Mouse (Mus musculus): Measurements from ENCODE around the gene Ralgps2.
A peak's percentile ranks its signal among the peaks of the same experiment; 100 is the strongest.

The Ralgps2 gene

GRCm38 (mm10) chr1:156939251-156940141, at the start of gene Ralgps2:
Gene Ralgps2, minus strand, starts transcription at chr1:156939626.
- peak; percentile 69 for DNase-seq (ENCODE audit: low read depth, low spot score)
- Histone ChIP-seq H3K27me3 (ENCODE audit: control insufficient read depth, insufficient read depth, low read length, poor library complexity, severe bottlenecking) (no peaks in the 10 kb centered on the region), H3K36me3 (ENCODE audit: control insufficient read depth, insufficient read depth, low read length, poor library complexity, severe bottlenecking) (peaks cover 7% of the 10 kb centered on the region; the same call in 1 of the 2 replicates)

GRCm38 (mm10) chr1:156987576-156987975, 48.1 kb upstream of the Ralgps2 start:
- no peaks in the 10 kb centered on the region for H3K36me3 ChIP-seq (ENCODE audit: control insufficient read depth, insufficient read depth, low read length, poor library complexity, severe bottlenecking)
- DNase-seq (ENCODE audit: low read depth, low spot score) = no peak
- H3K27me3 ChIP-seq (ENCODE audit: control insufficient read depth, insufficient read depth, low read length, poor library complexity, severe bottlenecking) = no peaks in the 10 kb centered on the region

GRCm38 (mm10) chr1:156986641-156987345, 47.4 kb upstream of the Ralgps2 start:
- DNase-seq (ENCODE audit: low read depth, low spot score) = no peak
- H3K36me3 ChIP-seq (ENCODE audit: control insufficient read depth, insufficient read depth, low read length, poor library complexity, severe bottlenecking) = no peaks in the 10 kb centered on the region
- no peaks in the 10 kb centered on the region for H3K27me3 ChIP-seq (ENCODE audit: control insufficient read depth, insufficient read depth, low read length, poor library complexity, severe bottlenecking)

- DNase-seq (ENCODE audit: low read depth, low spot score) = peak; percentile 90
- no peaks in the 10 kb centered on the region for H3K36me3 ChIP-seq (ENCODE audit: control insufficient read depth, insufficient read depth, low read length, poor library complexity, severe bottlenecking)
- H3K27me3 ChIP-seq (ENCODE audit: control insufficient read depth, insufficient read depth, low read length, poor library complexity, severe bottlenecking) = no peaks in the 10 kb centered on the region
These were observed 46.5 kb upstream of the Ralgps2 start for GRCm38 (mm10) chr1:156985657-156986640.

- H3K36me3 ChIP-seq (ENCODE audit: control insufficient read depth, insufficient read depth, low read length, poor library complexity, severe bottlenecking) = no peaks in the 10 kb centered on the region
- DNase-seq (ENCODE audit: low read depth, low spot score) = no peak
- no peaks in the 10 kb centered on the region for H3K27me3 ChIP-seq (ENCODE audit: control insufficient read depth, insufficient read depth, low read length, poor library complexity, severe bottlenecking)
These were observed 43.8 kb upstream of the Ralgps2 start for GRCm38 (mm10) chr1:156983009-156983870.

GRCm38 (mm10) chr1:156981975-156982374, 42.5 kb upstream of the Ralgps2 start:
- Histone ChIP-seq H3K27me3 (ENCODE audit: control insufficient read depth, insufficient read depth, low read length, poor library complexity, severe bottlenecking) (no peaks in the 10 kb centered on the region), H3K36me3 (ENCODE audit: control insufficient read depth, insufficient read depth, low read length, poor library complexity, severe bottlenecking) (no peaks in the 10 kb centered on the region)
- DNase-seq (ENCODE audit: low read depth, low spot score) = no peak

- DNase-seq (ENCODE audit: low read depth, low spot score) = no peak
- Histone ChIP-seq H3K36me3 (ENCODE audit: control insufficient read depth, insufficient read depth, low read length, poor library complexity, severe bottlenecking) (no peaks in the 10 kb centered on the region), H3K27me3 (ENCODE audit: control insufficient read depth, insufficient read depth, low read length, poor library complexity, severe bottlenecking) (no peaks in the 10 kb centered on the region)
These were observed 40.3 kb upstream of the Ralgps2 start for GRCm38 (mm10) chr1:156979722-156980121.

GRCm38 (mm10) chr1:156978656-156979055, 39.2 kb upstream of the Ralgps2 start:
- Histone ChIP-seq H3K27me3 (ENCODE audit: control insufficient read depth, insufficient read depth, low read length, poor library complexity, severe bottlenecking) (no peaks in the 10 kb centered on the region), H3K36me3 (ENCODE audit: control insufficient read depth, insufficient read depth, low read length, poor library complexity, severe bottlenecking) (no peaks in the 10 kb centered on the region)
- DNase-seq (ENCODE audit: low read depth, low spot score) = no peak

GRCm38 (mm10) chr1:156973857-156974256, 34.4 kb upstream of the Ralgps2 start:
- DNase-seq (ENCODE audit: low read depth, low spot score) = no peak
- no peaks in the 10 kb centered on the region for H3K36me3 ChIP-seq (ENCODE audit: control insufficient read depth, insufficient read depth, low read length, poor library complexity, severe bottlenecking)
- H3K27me3 ChIP-seq (ENCODE audit: control insufficient read depth, insufficient read depth, low read length, poor library complexity, severe bottlenecking) = no peaks in the 10 kb centered on the region

GRCm38 (mm10) chr1:156972391-156972790, 33.0 kb upstream of the Ralgps2 start:
- DNase-seq (ENCODE audit: low read depth, low spot score) = no peak
- Histone ChIP-seq H3K36me3 (ENCODE audit: control insufficient read depth, insufficient read depth, low read length, poor library complexity, severe bottlenecking) (no peaks in the 10 kb centered on the region), H3K27me3 (ENCODE audit: control insufficient read depth, insufficient read depth, low read length, poor library complexity, severe bottlenecking) (no peaks in the 10 kb centered on the region)

GRCm38 (mm10) chr1:156971206-156971811, 31.9 kb upstream of the Ralgps2 start:
- no peak for DNase-seq (ENCODE audit: low read depth, low spot score)
- H3K27me3 ChIP-seq (ENCODE audit: control insufficient read depth, insufficient read depth, low read length, poor library complexity, severe bottlenecking) = no peaks in the 10 kb centered on the region
- no peaks in the 10 kb centered on the region for H3K36me3 ChIP-seq (ENCODE audit: control insufficient read depth, insufficient read depth, low read length, poor library complexity, severe bottlenecking)

GRCm38 (mm10) chr1:156970641-156971040, 31.2 kb upstream of the Ralgps2 start:
- no peak for DNase-seq (ENCODE audit: low read depth, low spot score)
- Histone ChIP-seq H3K36me3 (ENCODE audit: control insufficient read depth, insufficient read depth, low read length, poor library complexity, severe bottlenecking) (no peaks in the 10 kb centered on the region), H3K27me3 (ENCODE audit: control insufficient read depth, insufficient read depth, low read length, poor library complexity, severe bottlenecking) (no peaks in the 10 kb centered on the region)

- Histone ChIP-seq H3K27me3 (ENCODE audit: control insufficient read depth, insufficient read depth, low read length, poor library complexity, severe bottlenecking) (no peaks in the 10 kb centered on the region), H3K36me3 (ENCODE audit: control insufficient read depth, insufficient read depth, low read length, poor library complexity, severe bottlenecking) (no peaks in the 10 kb centered on the region)
- DNase-seq (ENCODE audit: low read depth, low spot score) = no peak
These were observed 28.7 kb upstream of the Ralgps2 start for GRCm38 (mm10) chr1:156968107-156968506.

All from splenic B cell, adult 2 months (primary cell).